Mouse (Mus musculus) gastrocnemius, postnatal 36 days (tissue): ENCODE data around the gene Apoc1. TPM values are rescaled to one million over a fixed set of nuclear protein-coding genes. Genes with fewer than 3 reads are reported as not detected.

Experiments used
- DNase-seq, 2 experiments: peaks; one replicate each; pipeline ENCODE4 v3.0.0; 2022
- intact Hi-C: fragments of 180-260 bp; cut with DNase I; formaldehyde crosslinking; loops from one replicate; pipeline ENCODE4 v1.15.1; 2025
- total RNA-seq, 2 experiments: library from RNA; stranded (reverse); gene quantifications; 2 replicates each; pipeline ENCODE4 v1.2.3; 2021

The Apoc1 gene
- total RNA-seq, 2 experiments from 2014 or later = 0.94 to 1.4 TPM

GRCm38 (mm10) chr7:19663940-19664339, 28.5 kb downstream of the Apoc1 start:
- intact Hi-C loops = no loop called here
- DNase-seq = no peak

DNA sequence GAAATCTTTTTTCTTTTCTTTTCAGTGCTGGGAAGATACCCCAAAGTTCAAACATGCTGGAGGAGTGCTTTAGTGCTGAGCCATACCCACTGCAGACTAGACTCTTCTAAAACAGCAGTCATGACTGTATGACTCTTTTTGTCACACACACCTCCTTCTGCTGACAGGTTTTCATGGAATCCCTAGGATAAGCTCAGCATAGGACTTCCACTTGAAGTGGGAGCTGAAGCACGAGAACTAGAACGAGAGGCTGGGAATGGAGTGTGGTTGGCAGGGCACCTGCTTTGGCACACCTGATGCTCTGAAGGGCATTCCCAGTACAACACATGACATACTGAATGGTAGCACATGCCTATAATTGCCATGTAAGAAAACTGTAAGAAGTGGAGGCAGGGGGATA, 39.8 kb downstream of the Apoc1 start:
- intact Hi-C loops = no loop called here
- DNase-seq = no peak

GRCm38 (mm10) chr7:19651063-19651786, 41.2 kb downstream of the Apoc1 start:
- no peak for DNase-seq
- intact Hi-C loops = no loop called here

DNA sequence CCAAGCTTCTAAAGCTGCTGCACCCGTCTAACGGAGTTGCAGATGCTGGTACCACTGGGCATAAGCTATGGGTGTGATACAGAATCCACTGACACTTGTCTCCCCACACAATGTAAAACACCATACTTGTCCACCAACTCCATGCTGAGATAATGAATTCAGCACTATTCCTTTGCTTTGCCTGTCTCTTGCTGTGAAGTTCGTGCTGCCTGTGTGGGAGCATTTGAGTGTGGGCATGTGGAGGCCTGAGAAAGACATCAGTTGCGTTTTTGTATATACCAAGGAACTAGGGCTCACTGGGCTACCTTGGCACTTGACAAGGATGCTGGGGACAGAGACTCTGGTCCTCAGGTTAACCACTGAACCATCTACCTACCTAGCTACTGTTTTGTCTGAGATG, 51.2 kb downstream of the Apoc1 start:
- intact Hi-C loops = no loop called here
- no peak for DNase-seq

Other genes starting within 250 kb of the Apoc1 start
- 10 to 100 TPM; 14.9 to 15.5 TPM for gene Mark4, start 233.8 kb downstream of the Apoc1 start, total RNA-seq
- gene Exoc3l2, start 229.3 kb downstream of the Apoc1 start, total RNA-seq = under 1 TPM; 0.51 to 0.72 TPM
- gene Bloc1s3, start 184.3 kb downstream of the Apoc1 start, total RNA-seq = 1 to 10 TPM; 1.5 to 1.7 TPM
- 1 to 10 TPM; 6.4 to 8.8 TPM for gene Trappc6a, start 184.3 kb downstream of the Apoc1 start, total RNA-seq
- gene Nkpd1, start 174.8 kb downstream of the Apoc1 start, total RNA-seq = not detected
- gene Ppp1r37, start 129.6 kb downstream of the Apoc1 start, total RNA-seq = 10 to 100 TPM; 34.8 to 41.4 TPM
- gene Zfp296, start 115.4 kb downstream of the Apoc1 start, total RNA-seq = under 1 TPM; 0.23 to 0.44 TPM
- gene Gemin7, start 115.1 kb downstream of the Apoc1 start, total RNA-seq = 10 to 100 TPM; 59.1 to 65.1 TPM
- 10 to 100 TPM; 10.9 to 12.0 TPM for gene Clasrp, start 88.2 kb downstream of the Apoc1 start, total RNA-seq
- gene Relb, start 63.2 kb downstream of the Apoc1 start, total RNA-seq = 1 to 10 TPM; 5.1 to 6.0 TPM
- 10 to 100 TPM; 39.2 to 45.7 TPM for gene Clptm1, start 27.6 kb downstream of the Apoc1 start, total RNA-seq
- gene Apoc2, start 14.7 kb downstream of the Apoc1 start, total RNA-seq = under 1 TPM in 1 of 2 experiments, not detected in 1; 0.99 TPM
- not detected for gene Gm44805, start 11.2 kb downstream of the Apoc1 start, total RNA-seq
- under 1 TPM in 1 of 2 experiments, not detected in 1; 0.43 TPM for gene Apoc4, start 11.2 kb downstream of the Apoc1 start, total RNA-seq
- gene Apoe, start 6.5 kb upstream of the Apoc1 start, total RNA-seq = 10 to 100 TPM; 49.0 to 51.4 TPM
- 10 to 100 TPM; 36.8 to 47.6 TPM for gene Tomm40, start 22.8 kb upstream of the Apoc1 start, total RNA-seq
- 1 to 10 TPM; 2.0 to 2.3 TPM for gene Nectin2, start 57.8 kb upstream of the Apoc1 start, total RNA-seq
- 10 to 100 TPM; 22.0 to 22.6 TPM for gene Bcam, start 78.4 kb upstream of the Apoc1 start, total RNA-seq
- not detected for gene Cblc, start 104.1 kb upstream of the Apoc1 start, total RNA-seq
- 1 to 10 TPM; 1.1 to 1.5 TPM for gene Bcl3, start 130.1 kb upstream of the Apoc1 start, total RNA-seq
- gene Gm19345, start 159.3 kb upstream of the Apoc1 start, total RNA-seq = not detected
- gene Ceacam16, start 168.6 kb upstream of the Apoc1 start, total RNA-seq = not detected
- not detected for gene Ceacam19, start 195.3 kb upstream of the Apoc1 start, total RNA-seq
- 1 to 10 TPM; 4.6 to 7.7 TPM for gene Pvr, start 228.5 kb upstream of the Apoc1 start, total RNA-seq